Mouse (Mus musculus): ENCODE measurements at regions not wholly inside any gene's neighbourhood (a gene's known extent, or its start where the extent isn't known, plus 50 kb on each side); places are given as distances from the start of the nearest gene placed in this dataset.

DNA sequence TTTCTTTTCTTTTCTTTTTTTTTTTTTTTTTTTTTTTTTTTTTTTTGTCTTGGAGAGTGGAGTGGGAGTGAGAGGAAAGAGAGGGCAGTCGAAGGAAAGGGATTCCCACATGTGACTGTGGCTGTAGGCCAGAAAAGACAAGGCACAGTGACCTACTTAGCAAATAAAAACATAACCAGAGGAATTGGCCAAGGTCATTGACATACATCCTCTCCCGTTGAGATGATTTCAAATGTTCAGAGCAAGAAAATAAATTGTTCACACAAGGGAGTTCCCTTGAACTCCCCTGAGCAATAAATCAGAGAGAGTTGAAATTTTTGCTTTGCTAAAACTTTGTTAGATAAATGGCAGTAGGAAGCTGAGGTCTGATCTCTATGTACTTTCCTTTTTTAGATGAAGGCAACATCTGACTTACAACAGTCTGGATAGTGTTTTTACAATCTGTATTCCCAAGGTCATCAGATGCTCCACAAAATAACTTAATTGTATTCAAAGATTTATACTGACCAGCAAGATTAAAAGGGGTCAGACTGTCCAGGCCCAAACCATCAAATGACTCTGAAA, 174.4 kb upstream of the Megf9 start:
- no peak overlapping the region for H3K27ac ChIP-seq (ENCODE audit: control insufficient read depth, low read depth, low read length)
- no peaks in the 10 kb centered on the region for H3K4me1 ChIP-seq (ENCODE audit: control insufficient read depth in 1 of 2, insufficient read depth in 2 of 2, low read length in 2 of 2)
- TF ChIP-seq SIN3A (IDR thresholded peaks at IDR 0.05; ENCODE audit: low read length) = no peak
- H3K9me3 ChIP-seq (replicated peaks; ENCODE audit: insufficient read depth, low read length) = no peaks in the 10 kb centered on the region
- H3K79me2 ChIP-seq (ENCODE audit: control insufficient read depth, insufficient read depth, low read length, poor library complexity) = no peaks in the 10 kb centered on the region
- H3K4me3 ChIP-seq (ENCODE audit: control insufficient read depth in 1 of 2, insufficient read depth in 1 of 2, low read depth in 2 of 2, low read length in 2 of 2) = no peak overlapping the region
- H3K9ac ChIP-seq (ENCODE audit: control insufficient read depth, low read depth, low read length, poor library complexity, severe bottlenecking) = no peak overlapping the region
- no peaks in the 10 kb centered on the region for H3K27me3 ChIP-seq (ENCODE audit: control insufficient read depth in 1 of 2, insufficient read depth in 2 of 2, low read length in 2 of 2)
- no peaks in the 10 kb centered on the region for H3K36me3 ChIP-seq (ENCODE audit: control insufficient read depth in 1 of 2, insufficient read depth in 2 of 2, low read length in 2 of 2)
- DNase-seq (ENCODE audit: low read depth, low spot score) = no peak

DNA sequence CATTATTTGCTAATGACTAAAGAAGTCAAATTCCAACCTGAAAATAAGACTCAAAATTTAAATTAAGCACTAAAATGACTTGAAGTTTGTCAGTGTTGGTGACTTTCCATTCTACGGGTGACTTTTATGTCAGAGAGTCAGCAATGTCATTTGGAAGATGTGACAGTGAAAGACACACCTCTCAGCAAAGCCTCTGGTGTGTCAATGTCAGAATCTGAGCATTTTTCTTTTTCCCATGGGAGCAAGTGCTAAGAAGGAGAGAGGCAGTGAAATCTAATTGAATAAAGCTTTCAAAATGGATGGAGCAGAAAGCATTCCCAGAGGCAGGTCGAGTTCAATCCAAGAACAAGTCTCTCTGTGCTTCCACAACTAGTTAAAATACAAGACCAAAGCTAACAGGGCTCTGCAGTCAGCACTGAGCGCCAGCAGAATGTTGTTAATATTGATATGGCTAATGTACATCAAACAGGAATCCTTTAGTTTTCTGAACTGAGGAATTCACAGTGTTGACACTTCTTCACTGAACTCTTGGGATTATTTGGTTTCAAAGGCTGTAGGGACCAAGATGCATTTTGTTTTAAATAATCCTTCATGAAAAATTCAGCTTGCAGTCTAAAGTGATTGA, 170.4 kb upstream of the Megf9 start:
- Histone ChIP-seq H3K36me3 (ENCODE audit: control insufficient read depth in 1 of 2, insufficient read depth in 2 of 2, low read length in 2 of 2) (no peaks in the 10 kb centered on the region), H3K27me3 (ENCODE audit: control insufficient read depth in 1 of 2, insufficient read depth in 2 of 2, low read length in 2 of 2) (no peaks in the 10 kb centered on the region), H3K9ac (ENCODE audit: control insufficient read depth, low read depth, low read length, poor library complexity, severe bottlenecking) (no peak overlapping the region), H3K4me1 (ENCODE audit: control insufficient read depth in 1 of 2, insufficient read depth in 2 of 2, low read length in 2 of 2) (no peaks in the 10 kb centered on the region), H3K4me3 (ENCODE audit: control insufficient read depth in 1 of 2, insufficient read depth in 1 of 2, low read depth in 2 of 2, low read length in 2 of 2) (no peak overlapping the region), H3K27ac (ENCODE audit: control insufficient read depth, low read depth, low read length) (no peak overlapping the region), H3K79me2 (ENCODE audit: control insufficient read depth, insufficient read depth, low read length, poor library complexity) (no peaks in the 10 kb centered on the region), H3K9me3 (replicated peaks; ENCODE audit: insufficient read depth, low read length) (no peaks in the 10 kb centered on the region)
- TF ChIP-seq POLR2AphosphoS2 (IDR thresholded peaks at IDR 0.05; ENCODE audit: low read length) (no peak), NRF1 (IDR thresholded peaks at IDR 0.05; ENCODE audit: insufficient read depth, low read depth, low read length, poor library complexity, severe bottlenecking) (no peak), POLR2AphosphoS5 (IDR thresholded peaks at IDR 0.05; ENCODE audit: borderline replicate concordance, low read depth, low read length) (no peak), MAZ (IDR thresholded peaks at IDR 0.05; ENCODE audit: low read depth, low read length) (no peak), UBTF (IDR thresholded peaks at IDR 0.05; ENCODE audit: borderline replicate concordance, insufficient read depth, low read depth, low read length) (no peak), USF1 (IDR thresholded peaks at IDR 0.05; ENCODE audit: low read depth, low read length) (no peak), MYB (IDR thresholded peaks at IDR 0.05; ENCODE audit: low read depth, low read length) (no peak), SMC3 (IDR thresholded peaks at IDR 0.05; ENCODE audit: low read depth, low read length) (no peak), MYC (IDR thresholded peaks at IDR 0.05; ENCODE audit: low read depth, low read length) (no peak), KAT2A (conservative IDR thresholded peaks at IDR 0.05; ENCODE audit: low read depth, low read length) (no peak), CHD2 (IDR thresholded peaks at IDR 0.05; ENCODE audit: low read length) (no peak), GABPA (IDR thresholded peaks at IDR 0.05; ENCODE audit: low read depth, low read length) (no peak), ZNF384 (IDR thresholded peaks at IDR 0.05; ENCODE audit: low read depth, low read length) (no peak), ETS1 (IDR thresholded peaks at IDR 0.05; ENCODE audit: low read depth, low read length) (no peak), CTCF (IDR thresholded peaks at IDR 0.05 in 2 of 3, conservative IDR thresholded peaks at IDR 0.05 in 1 of 3; ENCODE audit: control insufficient read depth in 1 of 3, insufficient read depth in 1 of 3, low read depth in 2 of 3, low read length in 3 of 3, poor library complexity in 1 of 3, severe bottlenecking in 1 of 3) (no peak), NELFE (IDR thresholded peaks at IDR 0.05; ENCODE audit: low read depth, low read length) (no peak), USF2 (IDR thresholded peaks at IDR 0.05; ENCODE audit: borderline replicate concordance in 1 of 2, insufficient read depth in 1 of 2, low read depth in 1 of 2, low read length in 2 of 2) (no peak)
- no peak for DNase-seq (ENCODE audit: low read depth, low spot score)
